Mouse (Mus musculus): ENCODE measurements around the gene Ppfia1.

DNA sequence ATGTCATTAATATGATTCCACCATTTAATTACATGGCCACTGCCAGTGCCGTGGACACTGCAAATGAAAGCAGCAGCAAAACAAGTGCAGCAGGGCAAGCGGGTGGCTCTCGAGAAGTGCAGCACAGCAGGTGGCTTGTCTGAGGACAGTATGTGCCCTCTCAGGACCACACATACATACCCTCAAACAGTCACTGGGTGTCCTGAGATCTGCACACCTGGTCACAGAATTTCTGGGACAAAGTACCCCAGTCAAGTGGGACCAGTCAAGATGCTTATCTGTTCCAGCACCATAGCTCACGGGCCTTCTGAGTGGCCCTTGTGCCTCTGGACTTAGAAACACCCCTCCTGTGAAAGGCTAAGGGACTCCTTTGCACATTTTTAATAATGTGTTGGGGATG is 49.6 kb downstream of the Ppfia1 start:
- no peak for TF ChIP-seq POLR2A (IDR thresholded peaks at IDR 0.05; ENCODE audit: control insufficient read depth, low read depth, low read length)
- TF ChIP-seq CTCF (IDR thresholded peaks at IDR 0.05; ENCODE audit: control insufficient read depth, insufficient read depth, insufficient replicate concordance, low read depth, low read length) = no peak
